Mouse (Mus musculus) C2C12 (cell line): ENCODE results near the gene Fam205c. TPM values are rescaled to one million over a fixed set of nuclear protein-coding genes. Genes with fewer than 3 reads are reported as not detected.

Experiments
- H3K27me3 ChIP-seq: one replicate; pipeline ENCODE4 v1.6.1; 2011; ENCODE audit not compliant: control insufficient read depth, insufficient read depth, insufficient read length
- H3K36me3 ChIP-seq: one replicate; pipeline ENCODE4 v1.6.1; 2011; ENCODE audit not compliant: control insufficient read depth, insufficient read depth
- H3K4me3 ChIP-seq: one replicate; pipeline ENCODE4 v1.5.1; 2011; ENCODE audit warnings: mild to moderate bottlenecking, control low read depth; ENCODE audit not compliant: poor library complexity, insufficient read depth, severe bottlenecking
- H3K79me2 ChIP-seq: one replicate; pipeline ENCODE4 v1.6.1; 2011; ENCODE audit not compliant: control insufficient read depth, insufficient read depth
- H3K79me3 ChIP-seq: one replicate; pipeline ENCODE4 v1.6.1; 2011; ENCODE audit warnings: low read depth, control low read depth
- H3ac ChIP-seq: one replicate; pipeline ENCODE3; 2011; ENCODE audit warnings: low read depth; ENCODE audit not compliant: control insufficient read depth, insufficient read length
- CEBPB ChIP-seq: IDR thresholded peaks from one replicate; pipeline ENCODE4 v1.6.1; 2011; ENCODE audit warnings: low read depth, mild to moderate bottlenecking, control low read depth, moderate library complexity
- CTCF ChIP-seq: IDR thresholded peaks from one replicate; pipeline ENCODE4 v1.5.1; 2011; ENCODE audit not compliant: control insufficient read depth, insufficient read depth, insufficient read length
- FOSL1 ChIP-seq: IDR thresholded peaks from one replicate; pipeline ENCODE4 v1.8.0; 2011; ENCODE audit warnings: mild to moderate bottlenecking, low read length; ENCODE audit not compliant: poor library complexity, insufficient read depth, severe bottlenecking
- MAX ChIP-seq: IDR thresholded peaks from one replicate; pipeline ENCODE4 v1.6.1; 2011; ENCODE audit warnings: mild to moderate bottlenecking, control low read depth
- MYOD1 ChIP-seq: IDR thresholded peaks from one replicate; pipeline ENCODE4 v1.6.1; 2011; ENCODE audit warnings: low read depth; ENCODE audit not compliant: control insufficient read depth, insufficient read length
- MYOG ChIP-seq: IDR thresholded peaks from one replicate; pipeline ENCODE4 v1.6.1; 2011; ENCODE audit not compliant: control insufficient read depth, insufficient read length; ENCODE audit errors: extremely low read depth
- USF1 ChIP-seq: IDR thresholded peaks from one replicate; pipeline ENCODE4 v1.6.1; 2011; ENCODE audit warnings: low read depth, mild to moderate bottlenecking, control low read depth, moderate library complexity
- long read RNA-seq, 2 experiments: library from polyadenylated mRNA; unstranded; transcript quantifications; one replicate each; pipeline ENCODE4 v2.0.0; 2019 to 2020
- polyA plus RNA-seq: library from polyadenylated mRNA; unstranded; fragments of >200 nt; fragmentation: generic; extraction: Trizol; gene quantifications from one replicate; pipeline ENCODE4 v1.2.1, GENCODE M21; 2012; ENCODE audit warnings: missing spikeins

Fam205c gene
- not detected for polyA plus RNA-seq
- long read RNA-seq, experiment 1 = 0 reads
- long read RNA-seq, experiment 2 = 0 reads

DNA sequence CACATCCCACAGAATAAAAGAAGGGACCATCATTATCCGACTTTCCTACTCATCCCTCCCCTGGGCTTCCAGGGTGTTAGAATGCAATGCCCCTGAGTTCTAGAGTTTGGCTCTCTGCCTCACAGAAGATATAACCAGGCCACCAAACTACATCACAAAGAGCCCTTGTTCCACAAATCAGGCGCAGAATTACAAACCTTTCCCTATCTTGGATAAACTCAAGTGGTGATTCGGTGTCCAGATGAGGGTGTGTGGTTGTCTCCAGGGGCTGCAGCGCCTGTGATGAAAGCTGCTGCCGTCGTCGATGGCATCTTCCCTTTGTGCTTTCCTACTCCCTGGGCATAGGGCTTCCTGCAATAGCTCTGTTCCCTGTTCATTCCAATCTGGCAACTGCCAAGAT is at the start of gene Fam205c:
Fam205c (minus strand) TSS at position 101 of the 400 bp plus-strand sequence.
- Histone ChIP-seq H3K36me3 (no peaks in the 10 kb centered on the region), H3K79me2 (no peaks in the 10 kb centered on the region), H3ac (no peak within 1 kb of the TSS), H3K4me3 (no peak within 1 kb of the TSS), H3K27me3 (peaks cover 44% of the 10 kb centered on the region), H3K79me3 (no peaks in the 10 kb centered on the region)
- TF ChIP-seq CEBPB = no peak
- TF ChIP-seq FOSL1 = no peak
- TF ChIP-seq CTCF = no peak
- TF ChIP-seq USF1 = no peak
- no peak for TF ChIP-seq MYOD1
- TF ChIP-seq MAX = no peak
- TF ChIP-seq MYOG = no peak

DNA sequence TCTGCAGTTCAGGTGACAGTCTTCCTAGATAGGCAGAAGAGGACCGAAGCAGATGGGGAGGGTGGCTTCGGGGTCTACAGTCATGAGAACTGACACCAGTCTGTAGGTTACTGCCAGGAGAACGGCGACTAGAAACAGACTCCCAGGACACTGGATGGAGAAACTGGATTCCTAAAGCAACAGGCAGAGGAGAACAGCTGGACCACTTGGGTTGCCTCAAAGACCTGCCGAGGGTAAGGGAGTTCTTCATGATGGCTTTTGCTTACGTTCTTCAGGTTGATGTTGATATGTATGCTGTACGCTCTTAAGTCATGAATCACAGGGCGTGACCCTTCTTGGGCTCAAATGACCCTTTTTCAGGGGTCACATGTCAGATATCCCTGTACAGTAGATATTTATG is 48.4 kb upstream of the Fam205c start:
- H3K36me3 ChIP-seq = no peaks in the 10 kb centered on the region
- H3K27me3 ChIP-seq = peaks cover 47% of the 10 kb centered on the region
- no peak overlapping the region for H3ac ChIP-seq
- TF ChIP-seq MYOG (no peak), FOSL1 (no peak), MAX (no peak), CTCF (no peak), CEBPB (no peak), MYOD1 (no peak), USF1 (no peak)
- no peaks in the 10 kb centered on the region for H3K79me2 ChIP-seq
- no peaks in the 10 kb centered on the region for H3K79me3 ChIP-seq
- no peak overlapping the region for H3K4me3 ChIP-seq

DNA sequence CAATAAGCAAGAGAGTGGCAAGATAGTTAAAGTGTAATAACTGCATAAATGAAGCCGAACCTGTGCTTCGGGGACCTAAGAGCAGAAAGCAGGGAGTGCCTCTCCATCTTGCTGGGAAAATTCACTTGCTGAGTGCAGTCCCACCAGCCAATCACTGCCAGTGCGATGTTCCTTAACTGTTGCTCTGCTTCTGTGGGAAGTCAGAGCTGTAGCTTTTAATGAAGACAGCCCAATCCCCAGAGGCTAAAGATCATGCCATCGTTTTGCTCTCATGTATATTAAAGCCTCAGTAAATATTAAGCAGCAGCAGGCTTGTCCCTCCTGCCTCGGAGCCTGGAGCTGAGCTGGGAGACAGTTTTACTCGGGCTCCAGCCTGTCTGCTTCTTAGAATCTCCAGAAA is 48.0 kb upstream of the Fam205c start:
- Histone ChIP-seq H3K36me3 (no peaks in the 10 kb centered on the region), H3K79me3 (no peaks in the 10 kb centered on the region), H3K27me3 (peaks cover 51% of the 10 kb centered on the region), H3K79me2 (no peaks in the 10 kb centered on the region), H3ac (no peak overlapping the region), H3K4me3 (no peak overlapping the region)
- no peak for TF ChIP-seq USF1
- TF ChIP-seq CTCF = no peak
- TF ChIP-seq MAX = no peak
- TF ChIP-seq CEBPB = no peak
- TF ChIP-seq FOSL1 = no peak
- no peak for TF ChIP-seq MYOG
- TF ChIP-seq MYOD1 = no peak

DNA sequence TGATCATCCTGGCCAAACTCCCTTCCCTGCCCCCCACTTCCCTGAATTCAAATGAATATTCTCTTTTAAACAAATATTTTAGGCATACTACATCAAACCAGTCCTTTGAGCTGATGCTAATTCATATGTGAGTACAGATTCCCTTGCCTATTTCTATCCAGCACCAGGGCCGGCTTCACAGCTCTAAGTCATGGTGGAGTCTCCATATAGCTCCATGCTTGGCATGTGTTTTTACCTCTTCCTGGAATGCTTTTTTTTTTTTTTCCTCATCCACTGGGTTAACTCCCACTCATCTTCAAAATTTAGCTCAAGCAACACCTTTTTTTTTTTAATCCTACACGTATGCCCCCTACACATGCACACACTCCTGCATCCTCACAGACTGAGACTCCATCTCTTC is 47.5 kb upstream of the Fam205c start:
- Histone ChIP-seq H3K79me3 (no peaks in the 10 kb centered on the region), H3ac (no peak overlapping the region), H3K4me3 (no peak overlapping the region), H3K27me3 (peaks cover 56% of the 10 kb centered on the region), H3K36me3 (no peaks in the 10 kb centered on the region), H3K79me2 (no peaks in the 10 kb centered on the region)
- TF ChIP-seq MAX = no peak
- TF ChIP-seq MYOD1 = no peak
- TF ChIP-seq CEBPB = no peak
- no peak for TF ChIP-seq CTCF
- no peak for TF ChIP-seq FOSL1
- no peak for TF ChIP-seq MYOG
- no peak for TF ChIP-seq USF1

DNA sequence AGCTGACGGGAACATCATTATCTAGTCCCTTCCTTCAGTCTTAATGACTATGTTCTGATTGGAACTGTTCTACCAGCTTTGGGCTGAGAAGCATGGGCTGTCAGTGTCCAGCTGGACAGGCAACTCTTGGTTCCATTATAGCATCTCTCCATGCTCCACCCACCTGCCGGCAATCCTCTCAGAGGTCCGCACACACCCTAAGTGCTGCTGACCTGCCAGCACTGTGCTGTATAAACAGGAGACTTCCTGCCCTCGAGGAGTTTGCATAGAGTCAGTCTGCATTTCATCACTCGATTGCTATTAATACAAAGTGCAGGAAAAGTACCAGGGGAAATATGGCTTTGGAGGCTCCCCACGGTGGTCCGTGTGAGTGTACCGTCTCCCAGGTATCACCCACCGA is 46.7 kb upstream of the Fam205c start:
- no peaks in the 10 kb centered on the region for H3K36me3 ChIP-seq
- peaks cover 61% of the 10 kb centered on the region for H3K27me3 ChIP-seq
- no peaks in the 10 kb centered on the region for H3K79me2 ChIP-seq
- H3ac ChIP-seq = no peak overlapping the region
- TF ChIP-seq MAX = no peak
- no peak for TF ChIP-seq MYOG
- no peak for TF ChIP-seq FOSL1
- no peak for TF ChIP-seq USF1
- TF ChIP-seq MYOD1 = no peak
- no peak for TF ChIP-seq CTCF
- TF ChIP-seq CEBPB = no peak
- no peaks in the 10 kb centered on the region for H3K79me3 ChIP-seq
- no peak overlapping the region for H3K4me3 ChIP-seq

DNA sequence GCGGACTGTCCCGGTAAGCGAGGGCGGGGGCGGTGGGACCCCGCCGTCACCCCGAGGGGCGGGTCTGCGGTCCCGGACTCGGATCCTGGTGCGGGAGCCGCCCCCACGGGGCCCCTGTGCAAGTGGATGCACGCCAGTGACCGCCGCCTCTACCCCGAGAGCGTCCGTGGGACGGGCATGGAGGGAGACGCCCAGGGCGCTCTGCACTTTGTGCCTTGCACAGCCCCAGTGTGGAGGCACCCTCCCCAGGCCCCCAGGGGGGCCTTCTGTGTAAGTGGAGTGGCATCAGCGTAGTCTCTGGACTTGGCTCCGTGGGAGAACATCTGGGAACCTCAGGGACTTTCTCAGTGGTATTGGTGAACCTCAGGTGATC is 43.4 kb upstream of the Fam205c start:
- TF ChIP-seq MYOG = no peak
- no peak for TF ChIP-seq FOSL1
- no peak for TF ChIP-seq CTCF
- TF ChIP-seq USF1 = no peak
- no peak for TF ChIP-seq CEBPB
- TF ChIP-seq MAX = no peak
- no peak for TF ChIP-seq MYOD1
- H3K4me3 ChIP-seq = no peak overlapping the region
- peaks cover 58% of the 10 kb centered on the region for H3K27me3 ChIP-seq

More for the DNA sequence above, 43.4 kb upstream of the Fam205c start:
- H3K79me2 ChIP-seq = no peaks in the 10 kb centered on the region
- H3K79me3 ChIP-seq = no peaks in the 10 kb centered on the region
- H3K36me3 ChIP-seq = no peaks in the 10 kb centered on the region
- no peak overlapping the region for H3ac ChIP-seq
